Comparison of ENCODE assay signal across 8 mouse cellular contexts in genomic region chr3:153501333-153501877, GRCm38 (mm10).
DNase-seq lines count a peak whose midpoint lies in the region; ATAC-seq lines count a peak whose summit lies in the region.

No protein-coding gene starts in this region.

- DNase-seq in heart, adult 8-10 months (ENCODE audit: low spot score) = peak; percentile 33
- DNase-seq in heart, postnatal 25 days (ENCODE audit: low spot score) = no peak
- peak; percentile 74 to 92 for DNase-seq in adrenal gland, adult (ENCODE audit: inconsistent age in 2 of 2, low spot score in 1 of 2)
- peak; percentile 50 for DNase-seq in left cerebral cortex, adult 11 months (ENCODE audit: low spot score)
- DNase-seq in mesoderm, embryonic 11.5 days (ENCODE audit: low read depth, low spot score) = peak; percentile 80
- peak; percentile 14 to 31 for DNase-seq in spleen, postnatal 14 days (ENCODE audit: low spot score in 2 of 2)

- peak; percentile 77 for ATAC-seq in common myeloid progenitor, adult 5-6 weeks (replicated peaks; ENCODE audit: low read depth, poor library complexity, severe bottlenecking)
- peak; percentile 92 for ATAC-seq in granulocyte monocyte progenitor cell, adult 5-6 weeks (replicated peaks; ENCODE audit: poor library complexity, severe bottlenecking)

- intact Hi-C loops in heart, postnatal 25 days (cut with DNase I) = loop anchor here (5.0 kb wide), 1 partner anchor 719 kb away; no protein-coding TSS in a partner anchor
